Mouse (Mus musculus) fat pad, adult 2 months (tissue): ENCODE data around the gene Klk6.

Experiments
- DNase-seq: peaks from one replicate; pipeline ENCODE4 v3.0.0-alpha.2; 2011; ENCODE audit warnings: low read depth, low spot score; ENCODE audit errors: extremely low read depth

The Klk6 gene

GRCm38 (mm10) chr7:43824199-43824598 lies at the start of gene Klk6:
Klk6 (plus strand) TSS chr7:43824499.
- no peak for DNase-seq

- DNase-seq = no peak
Measured at GRCm38 (mm10) chr7:43774802-43775201, 49.5 kb upstream of the Klk6 start.

GRCm38 (mm10) chr7:43775311-43776057 lies 48.8 kb upstream of the Klk6 start:
- DNase-seq = no peak

- no peak for DNase-seq
Measured at GRCm38 (mm10) chr7:43776506-43776905, 47.8 kb upstream of the Klk6 start.

- DNase-seq = no peak
Measured at GRCm38 (mm10) chr7:43777423-43777822, 46.9 kb upstream of the Klk6 start.

GRCm38 (mm10) chr7:43778176-43778970 lies 45.9 kb upstream of the Klk6 start:
- DNase-seq = no peak

- DNase-seq = no peak
Measured at GRCm38 (mm10) chr7:43780241-43780640, 44.1 kb upstream of the Klk6 start.

- no peak for DNase-seq
Measured at GRCm38 (mm10) chr7:43780746-43781145, 43.6 kb upstream of the Klk6 start, which contains the start of gene Klk10. Klk10 (plus strand) TSS chr7:43781035.

GRCm38 (mm10) chr7:43781541-43781940 lies 42.8 kb upstream of the Klk6 start:
- DNase-seq = no peak

- DNase-seq = no peak
Measured at GRCm38 (mm10) chr7:43782275-43783265, 41.7 kb upstream of the Klk6 start.

- DNase-seq = no peak
Measured at GRCm38 (mm10) chr7:43785286-43785685, 39.0 kb upstream of the Klk6 start.

- no peak for DNase-seq
Measured at GRCm38 (mm10) chr7:43788096-43788495, 36.2 kb upstream of the Klk6 start.

GRCm38 (mm10) chr7:43789295-43789694 lies 35.0 kb upstream of the Klk6 start:
- no peak for DNase-seq

GRCm38 (mm10) chr7:43791591-43791990 lies 32.7 kb upstream of the Klk6 start, which contains the start of gene Klk9:
Klk9 (plus strand) TSS chr7:43791891.
- DNase-seq = no peak

GRCm38 (mm10) chr7:43796355-43796754 lies 27.9 kb upstream of the Klk6 start:
- no peak for DNase-seq

GRCm38 (mm10) chr7:43797333-43797769 lies 26.9 kb upstream of the Klk6 start, which contains the start of gene Klk8:
Klk8 (plus strand) TSS chr7:43797577.
- no peak for DNase-seq

GRCm38 (mm10) chr7:43797844-43798462 lies 26.3 kb upstream of the Klk6 start:
- DNase-seq = no peak

- DNase-seq = no peak
Measured at GRCm38 (mm10) chr7:43799876-43800275, 24.4 kb upstream of the Klk6 start.

GRCm38 (mm10) chr7:43810994-43811393 lies 13.3 kb upstream of the Klk6 start, which contains the start of gene Klk7:
Klk7 (plus strand) TSS chr7:43811294.
- DNase-seq = no peak

GRCm38 (mm10) chr7:43815211-43815610 lies 9.1 kb upstream of the Klk6 start:
- no peak for DNase-seq
